13 mouse cellular contexts compared by ENCODE assay signal in the genomic region with DNA sequence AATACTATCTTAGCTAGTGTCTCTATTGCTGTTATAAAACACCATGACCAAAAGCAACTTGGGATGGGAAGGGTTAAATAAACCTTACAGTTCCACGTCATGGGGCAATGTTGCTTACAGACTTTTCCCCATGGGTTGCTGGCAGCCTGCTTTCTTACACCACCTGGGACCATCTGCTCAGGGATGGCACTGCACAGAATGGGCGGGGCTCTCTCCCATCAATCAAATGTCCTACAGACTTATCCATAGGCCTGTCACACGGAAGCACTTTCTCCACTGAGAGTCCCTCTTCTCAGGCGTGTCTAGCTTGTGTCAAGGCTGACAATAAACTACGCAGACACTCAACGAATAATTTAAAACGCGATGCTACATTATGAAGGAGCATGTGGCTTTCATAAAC. TPM values are rescaled to one million over a fixed set of nuclear protein-coding genes. Genes with fewer than 3 reads are reported as not detected.
A peak's percentile ranks its signal among the peaks of the same experiment; 100 is the strongest.
DNase-seq lines count a peak whose midpoint lies in the region; ATAC-seq lines count a peak whose summit lies in the region.
"Had no signal": no experiment of that assay in that cellular context is flagged by ENCODE, and none has a peak within 500 bp of the region (broad histone marks: within the 10 kb centered on the region; RNA-seq: fewer than 3 reads in every experiment).

No protein-coding gene starts in this region.

- H3K9me3 ChIP-seq in embryonic facial prominence, embryonic 12.5 days, result no peaks in the 10 kb centered on the region
- no peaks in the 10 kb centered on the region for H3K9me3 ChIP-seq in midbrain, embryonic 14.5 days (ENCODE audit: control insufficient read depth, low read length)
- no peaks in the 10 kb centered on the region for H3K9me3 ChIP-seq in intestine, embryonic 15.5 days
- no peaks in the 10 kb centered on the region for H3K9me3 ChIP-seq in limb, embryonic 10.5 days (replicated peaks)

- no peak overlapping the region for H3K4me3 ChIP-seq in embryonic facial prominence, embryonic 12.5 days
- H3K4me3 ChIP-seq in midbrain, embryonic 14.5 days (replicated peaks; ENCODE audit: low read depth, low read length), result no peak overlapping the region
- no peak overlapping the region for H3K4me3 ChIP-seq in intestine, embryonic 15.5 days (replicated peaks)
- no peak overlapping the region for H3K4me3 ChIP-seq in limb, embryonic 10.5 days

- peak; percentile 20; the same call in 1 of the 2 replicates for ATAC-seq in frontal cortex, adult (ENCODE audit: low TSS enrichment)
- peak; percentile 65; the same call in 1 of the 2 replicates for ATAC-seq in embryonic facial prominence, embryonic 12.5 days (ENCODE audit: insufficient number of reproducible peaks, insufficient read depth, low FRiP score, low TSS enrichment)
- peak; percentile 63; the same call in 1 of the 2 replicates for ATAC-seq in midbrain, embryonic 14.5 days (ENCODE audit: low FRiP score, low TSS enrichment)
- ATAC-seq in intestine, embryonic 15.5 days, result no peak

- no peak overlapping the region for H3K27ac ChIP-seq in embryonic facial prominence, embryonic 12.5 days
- no peak overlapping the region for H3K27ac ChIP-seq in midbrain, embryonic 14.5 days (replicated peaks; ENCODE audit: low read depth, low read length)
- no peak overlapping the region for H3K27ac ChIP-seq in intestine, embryonic 15.5 days
- no peak overlapping the region for H3K27ac ChIP-seq in limb, embryonic 10.5 days
- H3K27ac ChIP-seq: liver, embryonic 14.5 days; macrophage had no signal

- no peak overlapping the region for H3K4me2 ChIP-seq in embryonic facial prominence, embryonic 12.5 days (replicated peaks)
- no peak overlapping the region for H3K4me2 ChIP-seq in midbrain, embryonic 14.5 days (ENCODE audit: low read length)
- H3K4me2 ChIP-seq in intestine, embryonic 15.5 days (replicated peaks), result no peak overlapping the region

- no peaks in the 10 kb centered on the region for H3K27me3 ChIP-seq in embryonic facial prominence, embryonic 12.5 days
- H3K27me3 ChIP-seq in midbrain, embryonic 14.5 days (ENCODE audit: control insufficient read depth, insufficient read depth, low read length), result no peaks in the 10 kb centered on the region
- no peaks in the 10 kb centered on the region for H3K27me3 ChIP-seq in intestine, embryonic 15.5 days (replicated peaks)
- no peaks in the 10 kb centered on the region for H3K27me3 ChIP-seq in limb, embryonic 10.5 days (ENCODE audit: low read depth, poor library complexity, severe bottlenecking)

- no peak overlapping the region for H3K9ac ChIP-seq in embryonic facial prominence, embryonic 12.5 days
- no peak overlapping the region for H3K9ac ChIP-seq in midbrain, embryonic 14.5 days (replicated peaks; ENCODE audit: low read length)
- H3K9ac ChIP-seq in intestine, embryonic 15.5 days, result no peak overlapping the region
- H3K9ac ChIP-seq: liver, embryonic 14.5 days had no signal

- no peak for DNase-seq in frontal cortex, postnatal 36 days (ENCODE audit: low spot score in 2 of 2)
- peak; percentile 97 for DNase-seq in cerebellum, adult 11-12 months
- DNase-seq in midbrain, embryonic 14.5 days, result no peak
- no peak for DNase-seq in yolk sac, embryonic 10.5 days (ENCODE audit: low spot score)
- no peak for DNase-seq in limb, embryonic 10.5 days (ENCODE audit: low spot score)
- DNase-seq: adrenal gland, adult 8-10 months; kidney, postnatal 25 days; spleen, adult 18-20 months had no signal

- WGBS in embryonic facial prominence, embryonic 12.5 days, result 74% methylated on average over 8 of the region's 8 CpGs
- WGBS in midbrain, embryonic 14.5 days, result 54% methylated on average over 8 of the region's 8 CpGs
- WGBS in intestine, embryonic 15.5 days, result 64% methylated on average over 8 of the region's 8 CpGs
- WGBS in limb, embryonic 10.5 days, result 76% methylated on average over 8 of the region's 8 CpGs

- H3K4me1 ChIP-seq in embryonic facial prominence, embryonic 12.5 days, result peaks cover 21% of the 10 kb centered on the region
- peaks cover 36% of the 10 kb centered on the region for H3K4me1 ChIP-seq in midbrain, embryonic 14.5 days (ENCODE audit: control insufficient read depth, insufficient read depth, low read length)
- no peaks in the 10 kb centered on the region for H3K4me1 ChIP-seq in intestine, embryonic 15.5 days (replicated peaks)
- H3K4me1 ChIP-seq in limb, embryonic 10.5 days, result peaks cover 31% of the 10 kb centered on the region

- 0 out of 2 replicates have a peak, but pooled peaks cover 4% of the 10 kb centered on the region for H3K36me3 ChIP-seq in embryonic facial prominence, embryonic 12.5 days
- peaks cover 24% of the 10 kb centered on the region for H3K36me3 ChIP-seq in midbrain, embryonic 14.5 days (ENCODE audit: control insufficient read depth, insufficient read depth, low read length)
- no peaks in the 10 kb centered on the region for H3K36me3 ChIP-seq in intestine, embryonic 15.5 days
- H3K36me3 ChIP-seq in limb, embryonic 10.5 days, result peaks cover 45% of the 10 kb centered on the region

RNA-seq across cellular contexts. Expression of gene Mtcl1, which starts 12.7 kb away (rescaled TPM):
- 9.5 and 10.4 TPM in 2 replicates for polyA plus RNA-seq in embryonic facial prominence, embryonic 12.5 days (2016; fragmentation: Nextera tagmentation; extraction: Ambion mirVana)
- 26.7 and 36.0 TPM in 2 replicates for polyA plus RNA-seq in midbrain, embryonic 14.5 days (2014; fragmentation: Nextera tagmentation; extraction: Ambion mirVana)
- polyA plus RNA-seq in intestine, embryonic 15.5 days (2015; fragmentation: Nextera tagmentation; extraction: Ambion mirVana), result 5.0 and 5.5 TPM in 2 replicates
- 5.6 and 7.6 TPM in 2 replicates for polyA plus RNA-seq in limb, embryonic 10.5 days (2016; fragmentation: Nextera tagmentation; extraction: Ambion mirVana)
- polyA plus RNA-seq: macrophage had no signal
